Mouse (Mus musculus): ENCODE results near the gene Tacr1.
A peak's percentile ranks its signal among the peaks of the same experiment; 100 is the strongest.

The Tacr1 gene

GRCm38 (mm10) chr6:82525107-82525867 lies 123.2 kb downstream of the Tacr1 start:
- DNase-seq (ENCODE audit: low spot score in 2 of 2) = no peak

- no peak for DNase-seq (ENCODE audit: low spot score in 2 of 2)
Measured at GRCm38 (mm10) chr6:82528631-82529030, 126.5 kb downstream of the Tacr1 start.

DNA sequence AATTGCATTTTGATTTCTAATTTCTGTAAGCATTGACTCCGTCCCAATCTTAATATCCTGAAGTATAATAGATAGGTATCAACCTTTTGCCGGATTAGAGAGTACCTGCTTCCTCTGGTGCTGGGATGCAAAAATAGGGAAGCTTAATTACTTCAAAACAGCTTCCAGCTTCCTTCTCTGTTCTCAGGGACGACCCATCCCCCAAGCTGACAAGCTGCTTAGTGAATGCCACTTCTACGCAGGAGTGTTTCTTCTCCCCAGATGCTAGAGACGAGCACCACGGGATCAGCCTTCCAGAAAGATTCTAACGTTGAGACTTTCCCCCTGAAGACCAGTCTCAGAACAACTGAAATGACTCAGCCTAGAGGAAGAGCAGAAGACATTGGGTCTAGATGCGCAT lies 134.5 kb downstream of the Tacr1 start:
- no peak for DNase-seq (ENCODE audit: low spot score in 2 of 2)

DNA sequence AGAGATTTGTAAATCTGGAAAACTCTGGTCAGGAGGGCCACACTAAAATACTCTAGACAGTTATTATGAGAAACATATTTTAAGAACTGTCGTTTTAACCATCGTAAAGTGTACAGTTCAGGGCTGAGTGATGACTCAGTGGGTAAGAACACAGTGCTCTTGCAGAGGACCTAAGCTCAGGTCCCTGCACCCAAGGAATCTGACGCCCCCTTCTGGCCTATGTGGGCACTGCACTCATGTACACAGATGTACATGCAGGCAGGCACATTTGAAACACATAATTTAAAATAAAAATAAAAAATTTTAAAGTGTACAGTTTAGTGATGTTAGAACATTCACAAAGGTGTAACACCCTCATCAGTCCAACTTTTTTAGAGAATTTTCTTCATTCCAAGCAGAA lies 147.1 kb downstream of the Tacr1 start:
- no peak for DNase-seq (ENCODE audit: low spot score in 2 of 2)

DNA sequence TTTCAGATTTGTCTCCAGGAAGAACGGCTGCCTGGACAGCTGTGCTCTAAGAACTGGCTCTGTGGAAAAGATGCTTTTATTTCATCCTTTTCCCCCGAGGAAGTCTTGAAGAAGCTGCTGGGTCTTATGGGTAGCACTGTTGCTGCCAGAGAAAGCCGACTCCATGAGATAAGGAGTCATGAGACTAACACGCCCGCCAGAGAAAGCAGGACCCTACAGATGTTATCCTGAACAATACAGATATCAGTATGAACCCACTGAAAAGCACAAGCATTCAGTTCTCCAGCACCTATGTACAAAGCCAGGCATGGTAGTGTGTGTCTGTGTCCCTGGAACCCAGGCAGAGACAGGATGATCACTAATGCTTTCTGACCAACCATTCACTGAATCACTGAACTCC lies 173.3 kb downstream of the Tacr1 start:
- no peak for DNase-seq (ENCODE audit: low spot score in 2 of 2)

GRCm38 (mm10) chr6:82585396-82585795 lies 183.3 kb downstream of the Tacr1 start:
- no peak for DNase-seq (ENCODE audit: low spot score in 2 of 2)

GRCm38 (mm10) chr6:82589387-82589786 lies 187.3 kb downstream of the Tacr1 start:
- DNase-seq (ENCODE audit: low spot score in 2 of 2) = no peak

DNA sequence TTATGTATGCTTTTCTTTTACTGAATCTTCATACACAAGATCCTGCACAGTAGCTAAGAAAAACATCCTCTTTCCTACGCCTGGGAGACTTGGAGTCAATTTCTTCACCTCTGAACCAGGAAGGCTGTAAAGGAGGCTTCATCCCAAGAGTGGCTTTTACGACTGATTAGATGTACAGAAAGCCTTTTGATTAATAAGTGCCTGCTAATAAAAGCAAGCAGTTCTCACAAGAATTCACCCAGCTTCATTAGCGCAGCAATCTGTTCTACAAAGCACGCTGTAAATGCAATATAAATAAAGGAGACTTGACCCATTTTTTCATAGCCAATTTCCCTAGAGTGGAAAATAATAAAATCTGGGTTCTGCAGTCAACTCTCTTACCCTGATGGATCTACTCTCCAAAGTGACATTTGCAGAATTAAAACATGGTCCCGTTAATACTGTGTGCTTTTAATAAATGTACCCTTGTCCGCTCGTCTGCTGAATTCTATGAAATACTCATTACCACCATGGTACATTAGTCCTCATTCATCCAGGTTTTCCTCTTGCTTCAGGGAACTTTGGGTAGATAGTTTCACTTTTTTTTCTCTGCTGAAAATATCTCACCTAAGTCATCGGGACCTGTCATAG lies 193.4 kb downstream of the Tacr1 start:
- DNase-seq (ENCODE audit: low spot score in 2 of 2) = no peak

GRCm38 (mm10) chr6:82603228-82603627 lies 201.1 kb downstream of the Tacr1 start:
- DNase-seq (ENCODE audit: low spot score in 2 of 2) = no peak

DNA sequence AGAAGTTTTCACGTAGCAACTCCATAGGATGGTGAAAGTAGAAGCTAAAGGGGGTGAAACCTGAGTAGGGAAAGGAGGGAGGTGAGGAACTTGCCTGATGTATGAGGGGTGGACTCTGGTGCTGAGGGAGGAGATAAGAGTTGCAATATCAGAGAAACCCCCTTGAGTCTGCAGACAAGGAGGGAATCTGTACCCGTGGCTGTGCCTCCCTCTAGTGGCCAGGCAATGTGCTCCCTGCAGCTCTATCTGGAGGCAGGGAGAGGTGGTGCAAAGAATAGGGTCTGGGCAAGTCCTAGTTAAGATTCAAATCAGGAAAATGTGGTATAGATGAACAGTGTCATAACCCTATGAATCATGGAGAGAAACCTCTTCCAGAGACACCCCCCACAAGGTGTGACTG lies 201.5 kb downstream of the Tacr1 start:
- DNase-seq (ENCODE audit: low spot score in 2 of 2) = peak; percentile 22 to 37

GRCm38 (mm10) chr6:82604791-82605190 lies 202.7 kb downstream of the Tacr1 start:
- DNase-seq (ENCODE audit: low spot score in 2 of 2) = no peak

- no peak for DNase-seq (ENCODE audit: low spot score in 2 of 2)
Measured at GRCm38 (mm10) chr6:82608756-82609155, 206.6 kb downstream of the Tacr1 start.

DNA sequence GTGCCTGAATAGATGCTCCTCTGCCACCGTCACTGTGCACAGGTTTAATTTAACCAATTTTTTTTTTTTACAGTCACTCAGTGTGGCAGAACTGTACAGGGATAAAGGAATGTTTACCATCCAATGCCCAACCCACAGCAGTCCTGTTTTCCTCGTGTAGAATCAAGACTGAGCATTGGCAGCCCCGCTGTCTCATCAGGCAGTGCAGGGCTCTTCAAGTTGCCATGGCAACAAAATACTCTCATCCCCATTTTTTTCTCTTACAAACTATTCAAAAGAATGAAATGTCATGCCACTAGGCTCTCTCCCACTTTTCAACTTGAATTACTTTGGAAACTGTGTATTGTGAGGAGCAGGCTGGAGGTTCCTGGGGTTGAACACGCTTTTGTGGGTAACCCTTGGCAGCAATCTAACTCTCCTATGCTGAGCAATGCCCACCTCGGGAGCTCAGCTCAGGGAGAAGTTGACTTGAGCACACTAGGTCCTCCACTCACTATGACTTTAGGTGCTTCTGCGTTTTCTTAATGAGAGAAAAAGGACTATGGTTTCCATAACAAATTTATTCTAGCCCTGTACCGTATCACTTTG lies 207.3 kb downstream of the Tacr1 start:
- no peak for DNase-seq (ENCODE audit: low spot score in 2 of 2)

Data from frontal cortex, postnatal 25 days (tissue).